Mouse (Mus musculus): ENCODE data around the gene Cc2d2b.

DNA sequence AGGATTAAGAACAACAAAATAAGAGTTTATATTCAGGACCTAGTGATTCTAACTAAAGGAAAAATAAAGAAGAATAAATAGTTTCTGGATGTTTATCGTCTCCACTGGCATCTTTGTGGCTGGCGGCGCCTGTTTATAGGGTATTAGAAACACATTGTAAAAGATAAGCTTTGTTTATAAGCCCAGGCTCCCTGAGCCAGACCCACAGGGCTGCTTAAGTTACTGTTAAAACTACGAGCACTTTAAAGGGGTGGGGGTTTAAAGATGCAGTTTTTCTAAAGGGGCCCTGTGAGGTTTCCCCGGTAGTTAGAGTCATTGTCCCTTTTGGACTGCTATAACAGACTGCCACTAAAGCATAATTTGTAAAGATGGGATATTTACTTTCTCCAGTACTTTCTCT is 33.9 kb upstream of the Cc2d2b start:
- TF ChIP-seq CTCF (IDR thresholded peaks at IDR 0.05; ENCODE audit: borderline replicate concordance, extremely low read depth, insufficient read depth, insufficient read length) (no peak), POLR2A (IDR thresholded peaks at IDR 0.05; ENCODE audit: borderline replicate concordance, extremely low read depth, insufficient read depth, insufficient read length, poor library complexity, severe bottlenecking) (no peak)
